Mouse (Mus musculus): ENCODE measurements around the gene Aqp8.

GRCm38 (mm10) chr7:123429624-123430410 lies 32.3 kb upstream of the Aqp8 start:
- TF ChIP-seq POLR2A (IDR thresholded peaks at IDR 0.05; ENCODE audit: borderline replicate concordance, extremely low read depth, insufficient read depth, insufficient read length, poor library complexity, severe bottlenecking) (no peak), CTCF (IDR thresholded peaks at IDR 0.05; ENCODE audit: borderline replicate concordance, extremely low read depth, insufficient read depth, insufficient read length) (no peak)

All from brain, embryonic 14.5 days (tissue).